Mouse (Mus musculus) NIH3T3 (cell line): ENCODE measurements around the gene Exoc6.

Experiments
- DNase-seq: peaks from one replicate; pipeline ENCODE4 v3.0.0-alpha.2; 2012; ENCODE audit warnings: low read depth

The Exoc6 gene

GRCm38 (mm10) chr19:37579607-37580006 lies 29.4 kb downstream of the Exoc6 start:
- peak; percentile 15 for DNase-seq

GRCm38 (mm10) chr19:37580438-37580837 lies 30.2 kb downstream of the Exoc6 start:
- DNase-seq = no peak

- DNase-seq = no peak
Measured at GRCm38 (mm10) chr19:37585210-37585609, 35.0 kb downstream of the Exoc6 start.

GRCm38 (mm10) chr19:37585684-37586083 lies 35.5 kb downstream of the Exoc6 start:
- no peak for DNase-seq

GRCm38 (mm10) chr19:37590544-37590943 lies 40.3 kb downstream of the Exoc6 start:
- DNase-seq = no peak

- peak; percentile 93 for DNase-seq
Measured at GRCm38 (mm10) chr19:37601968-37602848, 52.0 kb downstream of the Exoc6 start.

- DNase-seq = no peak
Measured at GRCm38 (mm10) chr19:37609991-37610390, 59.8 kb downstream of the Exoc6 start.

GRCm38 (mm10) chr19:37612893-37613292 lies 62.7 kb downstream of the Exoc6 start:
- no peak for DNase-seq

- DNase-seq = no peak
Measured at GRCm38 (mm10) chr19:37615039-37615630, 64.9 kb downstream of the Exoc6 start.

GRCm38 (mm10) chr19:37647994-37648393 lies 97.8 kb downstream of the Exoc6 start:
- DNase-seq = peak; percentile 73

- no peak for DNase-seq
Measured at GRCm38 (mm10) chr19:37650526-37650925, 100.3 kb downstream of the Exoc6 start.

- no peak for DNase-seq
Measured at GRCm38 (mm10) chr19:37654012-37654411, 103.8 kb downstream of the Exoc6 start.

GRCm38 (mm10) chr19:37656441-37656840 lies 106.2 kb downstream of the Exoc6 start:
- DNase-seq = no peak

- DNase-seq = no peak
Measured at GRCm38 (mm10) chr19:37665256-37665655, 115.0 kb downstream of the Exoc6 start.

GRCm38 (mm10) chr19:37667855-37668594 lies 117.8 kb downstream of the Exoc6 start:
- no peak for DNase-seq

- no peak for DNase-seq
Measured at GRCm38 (mm10) chr19:37668657-37669056, 118.4 kb downstream of the Exoc6 start.

GRCm38 (mm10) chr19:37669486-37669885 lies 119.3 kb downstream of the Exoc6 start:
- no peak for DNase-seq

- peak; percentile 87 for DNase-seq
Measured at GRCm38 (mm10) chr19:37673393-37673792, 123.2 kb downstream of the Exoc6 start.

GRCm38 (mm10) chr19:37685281-37685680 lies 135.1 kb downstream of the Exoc6 start, which contains the start of gene Cyp26c1:
Cyp26c1 (plus strand) TSS chr19:37685581.
- DNase-seq = no peak

- DNase-seq = no peak
Measured at GRCm38 (mm10) chr19:37686347-37686746, 136.1 kb downstream of the Exoc6 start.

GRCm38 (mm10) chr19:37686941-37687850 lies 137.0 kb downstream of the Exoc6 start:
- no peak for DNase-seq

GRCm38 (mm10) chr19:37689478-37689877 lies 139.3 kb downstream of the Exoc6 start:
- DNase-seq = peak; percentile 82
